10 mouse cellular contexts compared by ENCODE assay signal in the genomic region with DNA sequence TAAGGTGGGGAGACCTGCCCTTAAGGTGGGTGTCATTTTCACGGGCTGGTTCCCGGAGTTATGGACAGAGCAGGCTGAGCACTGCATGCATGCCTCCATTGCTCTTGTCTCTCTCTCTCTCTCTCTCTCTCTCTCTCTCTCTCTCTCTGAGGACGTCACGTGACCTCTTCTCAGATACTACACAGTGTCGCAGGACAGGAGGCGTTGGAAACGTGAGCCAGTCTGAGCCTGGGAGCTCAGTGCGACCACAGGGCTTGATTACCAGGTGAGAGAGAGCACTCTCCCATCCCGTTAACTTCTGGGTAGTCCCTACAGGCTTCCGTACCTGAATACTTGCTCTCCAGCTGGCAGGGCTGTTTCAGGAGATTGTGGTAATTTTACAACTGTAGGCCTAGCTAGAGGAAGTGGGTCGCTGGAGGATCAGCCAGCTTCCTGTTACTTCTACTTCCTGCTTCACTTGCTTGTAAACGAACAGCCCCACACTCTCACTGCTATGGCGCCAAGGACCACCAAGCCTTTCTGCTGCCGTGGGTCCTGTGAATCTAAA. TPM values are rescaled to one million over a fixed set of nuclear protein-coding genes. Genes with fewer than 3 reads are reported as not detected.
DNase-seq lines count a peak whose midpoint lies in the region; ATAC-seq and TF ChIP-seq lines count a peak whose summit lies in the region.
"Had no signal": no experiment of that assay in that cellular context is flagged by ENCODE, and none has a peak within 500 bp of the region (broad histone marks: within the 10 kb centered on the region; RNA-seq: fewer than 3 reads in every experiment).

No protein-coding gene starts in this region.

- H3K9me3 ChIP-seq in kidney, embryonic 15.5 days (replicated peaks) = no peaks in the 10 kb centered on the region
- no peaks in the 10 kb centered on the region for H3K9me3 ChIP-seq in liver, postnatal 0 days (ENCODE audit: low read length)
- H3K9me3 ChIP-seq in midbrain, postnatal 0 days (ENCODE audit: low read length) = no peaks in the 10 kb centered on the region
- H3K9me3 ChIP-seq: stomach, embryonic 15.5 days had no signal

- TF ChIP-seq CTCF in kidney, adult 2 months (conservative IDR thresholded peaks at IDR 0.05; ENCODE audit: insufficient read depth, insufficient read length, low read depth, low read length) = no peak
- TF ChIP-seq CTCF in liver, postnatal 0 days (IDR thresholded peaks at IDR 0.05; ENCODE audit: low read depth) = no peak
- peak; percentile 17; the same call in 1 of the 2 replicates for TF ChIP-seq CTCF in thymus, adult 2 months (IDR thresholded peaks at IDR 0.05; ENCODE audit: borderline replicate concordance, control insufficient read depth, extremely low read depth, insufficient read depth, low read length, poor library complexity)
- TF ChIP-seq CTCF in midbrain, postnatal 0 days (IDR thresholded peaks at IDR 0.05) = no peak

- DNase-seq in kidney, adult 2 months = peak; percentile 3
- DNase-seq in liver, postnatal 0 days = peak; percentile 22
- DNase-seq in thymus, adult 2 months = peak; percentile 53
- no peak for DNase-seq in gastrocnemius, postnatal 4 days (ENCODE audit: low spot score in 2 of 2)
- DNase-seq in urinary bladder, postnatal 25 days (ENCODE audit: low spot score) = no peak
- DNase-seq in midbrain, postnatal 0 days (ENCODE audit: low spot score) = no peak

- no peak for ATAC-seq in kidney, embryonic 15.5 days (replicated peaks; ENCODE audit: low FRiP score)
- peak; percentile 91 for ATAC-seq in activated CD4-positive, CD25-positive, alpha-beta regulatory T cell, adult 4 months
- ATAC-seq in liver, postnatal 0 days = peak; percentile 45; the same call in 1 of the 2 replicates
- no peak for ATAC-seq in midbrain, postnatal 0 days (ENCODE audit: low FRiP score)
- ATAC-seq: intestine, postnatal 0 days had no signal

- H3K27me3 ChIP-seq in kidney, adult 2 months (replicated peaks; ENCODE audit: control insufficient read depth, insufficient read depth, low read length) = no peaks in the 10 kb centered on the region
- H3K27me3 ChIP-seq in kidney, embryonic 15.5 days = no peaks in the 10 kb centered on the region
- H3K27me3 ChIP-seq in liver, postnatal 0 days (ENCODE audit: insufficient read depth, low read length) = no peaks in the 10 kb centered on the region
- H3K27me3 ChIP-seq in thymus, adult 2 months (ENCODE audit: control insufficient read depth, insufficient read depth, low read length) = no peaks in the 10 kb centered on the region
- H3K27me3 ChIP-seq in midbrain, postnatal 0 days (ENCODE audit: insufficient read depth, low read length) = no peaks in the 10 kb centered on the region
- H3K27me3 ChIP-seq: stomach, embryonic 15.5 days had no signal

- H3K9ac ChIP-seq in kidney, embryonic 15.5 days = no peak overlapping the region
- no peak overlapping the region for H3K9ac ChIP-seq in liver, postnatal 0 days (replicated peaks)
- no peak overlapping the region for H3K9ac ChIP-seq in midbrain, postnatal 0 days (replicated peaks; ENCODE audit: low read length, poor library complexity, severe bottlenecking)
- H3K9ac ChIP-seq: stomach, embryonic 15.5 days had no signal

- no peak for TF ChIP-seq EP300 in liver, postnatal 0 days (IDR thresholded peaks at IDR 0.05; ENCODE audit: low read depth)

- H3K36me3 ChIP-seq in kidney, adult 2 months (ENCODE audit: control insufficient read depth, insufficient read depth, low read length) = no peaks in the 10 kb centered on the region
- H3K36me3 ChIP-seq in kidney, embryonic 15.5 days = no peaks in the 10 kb centered on the region
- H3K36me3 ChIP-seq in liver, postnatal 0 days (replicated peaks; ENCODE audit: insufficient read depth, low read length) = no peaks in the 10 kb centered on the region
- H3K36me3 ChIP-seq in thymus, adult 2 months (ENCODE audit: control insufficient read depth, insufficient read depth, low read length) = no peaks in the 10 kb centered on the region
- no peaks in the 10 kb centered on the region for H3K36me3 ChIP-seq in midbrain, postnatal 0 days (ENCODE audit: insufficient read depth, low read length)
- H3K36me3 ChIP-seq: stomach, embryonic 15.5 days had no signal

- H3K4me3 ChIP-seq in kidney, adult 2 months (ENCODE audit: insufficient read depth, low read depth, low read length) = no peak overlapping the region
- no peak overlapping the region for H3K4me3 ChIP-seq in kidney, embryonic 15.5 days (replicated peaks)
- no peak overlapping the region for H3K4me3 ChIP-seq in liver, postnatal 0 days (ENCODE audit: low read depth, low read length)
- peak overlapping the region; percentile 32 for H3K4me3 ChIP-seq in thymus, adult 2 months (ENCODE audit: control insufficient read depth, insufficient read depth, low read length)
- H3K4me3 ChIP-seq in midbrain, postnatal 0 days (ENCODE audit: low read depth, low read length) = no peak overlapping the region
- H3K4me3 ChIP-seq: stomach, embryonic 15.5 days had no signal

- H3K4me2 ChIP-seq in kidney, embryonic 15.5 days = no peak overlapping the region
- H3K4me2 ChIP-seq in liver, postnatal 0 days (ENCODE audit: low read depth, low read length) = no peak overlapping the region
- H3K4me2 ChIP-seq in midbrain, postnatal 0 days (ENCODE audit: low read depth, low read length, poor library complexity, severe bottlenecking) = no peak overlapping the region
- H3K4me2 ChIP-seq: stomach, embryonic 15.5 days had no signal

- 64% methylated on average over 14 of the region's 14 CpGs for WGBS in kidney, adult 2 months
- 63% methylated on average over 14 of the region's 14 CpGs for WGBS in kidney, embryonic 15.5 days
- WGBS in liver, postnatal 0 days (ENCODE audit: insufficient replicate concordance) = 41% methylated on average over 14 of the region's 14 CpGs
- WGBS in thymus, adult 2 months = 44% methylated on average over 14 of the region's 14 CpGs
- 75% methylated on average over 14 of the region's 14 CpGs for WGBS in midbrain, postnatal 0 days

- H3K4me1 ChIP-seq in kidney, adult 2 months (ENCODE audit: control insufficient read depth, insufficient read depth, low read length) = no peaks in the 10 kb centered on the region
- no peaks in the 10 kb centered on the region for H3K4me1 ChIP-seq in kidney, embryonic 15.5 days
- H3K4me1 ChIP-seq in liver, postnatal 0 days (ENCODE audit: insufficient read depth) = peaks cover 9% of the 10 kb centered on the region
- peaks cover 10% of the 10 kb centered on the region for H3K4me1 ChIP-seq in thymus, adult 2 months (replicated peaks; ENCODE audit: control insufficient read depth, insufficient read depth, low read length)
- H3K4me1 ChIP-seq in midbrain, postnatal 0 days (ENCODE audit: insufficient read depth, low read length) = no peaks in the 10 kb centered on the region
- H3K4me1 ChIP-seq: stomach, embryonic 15.5 days had no signal

- no peak for TF ChIP-seq POLR2A in kidney, adult 2 months (IDR thresholded peaks at IDR 0.05; ENCODE audit: low read depth, low read length)
- no peak for TF ChIP-seq POLR2A in thymus, adult 2 months (IDR thresholded peaks at IDR 0.05; ENCODE audit: control insufficient read depth, extremely low read depth, insufficient read depth, low read length, poor library complexity)

- no peak overlapping the region for H3K27ac ChIP-seq in kidney, adult 2 months (ENCODE audit: insufficient read depth, low read depth, low read length)
- H3K27ac ChIP-seq in kidney, embryonic 15.5 days = no peak overlapping the region
- H3K27ac ChIP-seq in liver, postnatal 0 days (ENCODE audit: low read depth) = no peak overlapping the region; the same call in 1 of the 2 replicates
- peak overlapping the region; percentile 91 for H3K27ac ChIP-seq in thymus, adult 2 months (ENCODE audit: control insufficient read depth, insufficient read depth, low read length)
- H3K27ac ChIP-seq in midbrain, postnatal 0 days (ENCODE audit: low read depth, low read length) = no peak overlapping the region
- H3K27ac ChIP-seq: stomach, embryonic 15.5 days had no signal

RNA-seq across cellular contexts. Expression of a gene that starts 30.4 kb away (rescaled TPM):
- polyA plus RNA-seq in kidney, adult 2 months (2012; rRNA removed) = 13.2 and 16.8 TPM in 2 replicates
- polyA plus RNA-seq in kidney, embryonic 15.5 days (2015; fragmentation: Nextera tagmentation; extraction: Ambion mirVana) = 45.5 and 50.8 TPM in 2 replicates
- polyA plus RNA-seq in activated CD4-positive, CD25-positive, alpha-beta regulatory T cell, adult 4 months (2017; shearing (Covaris generic)) = 10 to 100 TPM; 13.4 to 17.2 TPM
- polyA plus RNA-seq in liver, postnatal 0 days (2015; fragmentation: Nextera tagmentation; extraction: Ambion mirVana) = 11.8 and 12.6 TPM in 2 replicates
- 19.8 and 24.7 TPM in 2 replicates for polyA plus RNA-seq in thymus, adult 2 months (2012; rRNA removed)
- 10 to 100 TPM; 58.3 to 65.7 TPM for total RNA-seq in gastrocnemius, postnatal 4 days (2021)
- 64.5 TPM in 2 replicates for total RNA-seq in midbrain, postnatal 0 days (2014; rRNA removed)
- 40.0 and 44.8 TPM in 2 replicates for polyA plus RNA-seq in midbrain, postnatal 0 days (2015; fragmentation: Nextera tagmentation; extraction: Ambion mirVana)

RNA-seq across cellular contexts. Expression of a gene that starts 31.1 kb away (rescaled TPM):
- 15.5 and 19.8 TPM in 2 replicates for polyA plus RNA-seq in kidney, adult 2 months (2012; rRNA removed)
- polyA plus RNA-seq in kidney, embryonic 15.5 days (2015; fragmentation: Nextera tagmentation; extraction: Ambion mirVana) = 44.7 and 46.8 TPM in 2 replicates
- 10 to 100 TPM; 33.8 to 43.0 TPM for polyA plus RNA-seq in activated CD4-positive, CD25-positive, alpha-beta regulatory T cell, adult 4 months (2017; shearing (Covaris generic))
- polyA plus RNA-seq in liver, postnatal 0 days (2015; fragmentation: Nextera tagmentation; extraction: Ambion mirVana) = 14.0 and 17.1 TPM in 2 replicates
- polyA plus RNA-seq in thymus, adult 2 months (2012; rRNA removed) = 30.8 and 34.2 TPM in 2 replicates
- 10 to 100 TPM; 27.6 to 38.2 TPM for total RNA-seq in gastrocnemius, postnatal 4 days (2021)
- 120 and 127 TPM in 2 replicates for total RNA-seq in midbrain, postnatal 0 days (2014; rRNA removed)
- 88.5 and 89.1 TPM in 2 replicates for polyA plus RNA-seq in midbrain, postnatal 0 days (2015; fragmentation: Nextera tagmentation; extraction: Ambion mirVana)

RNA-seq across cellular contexts. Expression of a gene that starts 44.7 kb away (rescaled TPM):
- 5.5 and 5.9 TPM in 2 replicates for polyA plus RNA-seq in kidney, adult 2 months (2012; rRNA removed)
- polyA plus RNA-seq in kidney, embryonic 15.5 days (2015; fragmentation: Nextera tagmentation; extraction: Ambion mirVana) = 14.0 and 15.3 TPM in 2 replicates
- 1 to 10 TPM; 5.9 to 8.5 TPM for polyA plus RNA-seq in activated CD4-positive, CD25-positive, alpha-beta regulatory T cell, adult 4 months (2017; shearing (Covaris generic))
- polyA plus RNA-seq in liver, postnatal 0 days (2015; fragmentation: Nextera tagmentation; extraction: Ambion mirVana) = 1.6 and 1.9 TPM in 2 replicates
- 28.9 and 29.7 TPM in 2 replicates for polyA plus RNA-seq in thymus, adult 2 months (2012; rRNA removed)
- 10 to 100 TPM; 19.3 to 22.2 TPM for total RNA-seq in gastrocnemius, postnatal 4 days (2021)
- total RNA-seq in midbrain, postnatal 0 days (2014; rRNA removed) = 12.3 and 14.1 TPM in 2 replicates
- polyA plus RNA-seq in midbrain, postnatal 0 days (2015; fragmentation: Nextera tagmentation; extraction: Ambion mirVana) = 7.6 TPM in 2 replicates

Comparison
In these comparisons a context has a peak if more than half of its experiments do, and no peak if none do; other contexts are left out.
1. DNase-seq: peak in kidney, adult 2 months (single experiment), liver, postnatal 0 days (single experiment) and thymus, adult 2 months (single experiment); none in gastrocnemius, postnatal 4 days (0 of 2), urinary bladder, postnatal 25 days (single experiment) and midbrain, postnatal 0 days (single experiment).
2. ATAC-seq: peak in activated CD4-positive, CD25-positive, alpha-beta regulatory T cell, adult 4 months (single experiment) and liver, postnatal 0 days (single experiment); none in kidney, embryonic 15.5 days (single experiment) and midbrain, postnatal 0 days (single experiment).